Mouse (Mus musculus) small intestine, adult 2 months (tissue): ENCODE data around the gene Lhx1. TPM values are rescaled to one million over a fixed set of nuclear protein-coding genes. Genes with fewer than 3 reads are reported as not detected.

ENCODE experiments used
- H3K27ac ChIP-seq: fragments of 200-500 bp; 2 replicates; pipeline ENCODE4 v1.5.1; 2012; ENCODE audit warnings: low read depth, low read length, control low read depth, inconsistent platforms; ENCODE audit not compliant: insufficient read depth
- H3K27me3 ChIP-seq: fragments of 200-500 bp; 2 replicates; pipeline ENCODE4 v1.6.1; 2012; ENCODE audit warnings: mild to moderate bottlenecking, moderate library complexity, low read length, inconsistent platforms; ENCODE audit not compliant: control insufficient read depth, insufficient read depth
- H3K36me3 ChIP-seq: fragments of 200-500 bp; 2 replicates; pipeline ENCODE4 v1.6.1; 2012; ENCODE audit warnings: mild to moderate bottlenecking, low read length, control low read depth, inconsistent platforms; ENCODE audit not compliant: control insufficient read depth, insufficient read depth
- H3K4me1 ChIP-seq: fragments of 200-500 bp; 2 replicates; pipeline ENCODE4 v1.6.1; 2012; ENCODE audit warnings: low read length, inconsistent platforms, mixed read lengths; ENCODE audit not compliant: control insufficient read depth, insufficient read depth, insufficient read length
- H3K4me3 ChIP-seq: fragments of 200-500 bp; 2 replicates; pipeline ENCODE4 v1.5.1; 2012; ENCODE audit warnings: low read depth, mild to moderate bottlenecking, control low read depth, inconsistent platforms, low read length, moderate library complexity
- CTCF ChIP-seq: fragments of 200-500 bp; IDR thresholded peaks from 2 replicates; pipeline ENCODE4 v1.5.1; 2012; ENCODE audit warnings: low read depth, mild to moderate bottlenecking, control low read depth, inconsistent platforms, low read length, moderate library complexity, mixed read lengths; ENCODE audit not compliant: insufficient replicate concordance, insufficient read length; ENCODE audit errors: extremely low read depth
- POLR2A ChIP-seq: fragments of 200-500 bp; IDR thresholded peaks from 2 replicates; pipeline ENCODE4 v1.6.1; 2012; ENCODE audit warnings: low read depth, mild to moderate bottlenecking, control low read depth, inconsistent platforms, low read length, moderate library complexity
- WGBS: fragments of 180-500 bp; shearing (Covaris S2); methylation state at CpG from one replicate; pipeline ENCODE4 v1.1.7; 2018; 5-methylcytosine and 5-hydroxymethylcytosine counted together
- polyA plus RNA-seq: library from polyadenylated mRNA; depleted of rRNA; stranded (reverse); fragments of >200 nt; gene quantifications from 2 replicates; pipeline ENCODE4 v1.2.3, GENCODE M21; 2012; rRNA removed

Gene Lhx1
- polyA plus RNA-seq: 0.14 and 0.49 TPM in 2 replicates

DNA sequence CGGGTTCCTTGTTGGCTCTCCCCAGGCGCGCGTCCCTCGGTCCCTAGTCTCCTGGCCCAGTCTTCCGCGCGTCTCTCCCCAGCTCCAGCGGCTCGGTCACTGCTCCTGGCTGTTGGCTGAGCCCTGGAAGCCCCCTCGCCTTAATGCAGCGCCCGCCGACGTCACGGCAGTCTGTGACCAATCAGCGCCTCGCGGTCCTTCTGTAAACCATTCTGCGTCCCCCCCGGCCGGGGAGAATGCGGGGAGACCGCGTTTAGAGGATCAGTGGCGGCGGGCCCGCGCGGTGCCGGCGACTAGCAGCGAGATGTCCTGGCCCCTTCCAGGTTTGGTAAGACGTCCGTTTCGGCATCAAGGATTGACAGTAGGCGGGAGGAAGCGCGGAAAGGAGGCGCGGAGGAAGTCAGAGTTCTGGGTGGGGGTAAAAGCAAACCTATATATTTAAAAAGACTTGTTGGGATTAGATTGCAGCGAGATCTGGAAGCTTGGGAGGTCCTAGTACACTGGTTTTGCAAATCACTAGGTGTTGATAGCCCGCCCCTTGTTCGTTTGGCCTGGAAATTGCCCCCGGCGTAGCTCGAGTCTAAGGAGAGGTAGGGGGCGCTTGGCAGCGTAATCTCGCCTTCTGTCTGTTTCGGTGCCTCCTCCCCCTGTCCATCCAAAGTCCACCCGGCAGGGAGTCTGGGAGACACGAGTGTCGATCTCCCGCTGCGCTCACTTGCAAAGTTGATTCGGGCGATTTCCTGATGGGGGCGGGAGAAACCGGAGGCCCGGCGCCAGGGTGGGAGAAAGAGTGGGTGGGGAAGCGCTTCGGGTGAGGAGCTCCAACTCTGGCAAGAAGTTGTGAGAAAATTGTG is at the start of gene Lhx1:
Gene Lhx1, minus strand, starts transcription at position 115 of the 854 bp plus-strand sequence.
- Histone ChIP-seq H3K4me3 (peak within 1 kb of the TSS; percentile 49), H3K36me3 (no peaks in the 10 kb centered on the region), H3K27me3 (peaks cover 96% of the 10 kb centered on the region), H3K4me1 (peaks cover 14% of the 10 kb centered on the region), H3K27ac (no peak within 1 kb of the TSS)
- no peak for TF ChIP-seq POLR2A
- no peak for TF ChIP-seq CTCF
- WGBS: under 1% methylated on average over 64 of the region's 64 CpGs

DNA sequence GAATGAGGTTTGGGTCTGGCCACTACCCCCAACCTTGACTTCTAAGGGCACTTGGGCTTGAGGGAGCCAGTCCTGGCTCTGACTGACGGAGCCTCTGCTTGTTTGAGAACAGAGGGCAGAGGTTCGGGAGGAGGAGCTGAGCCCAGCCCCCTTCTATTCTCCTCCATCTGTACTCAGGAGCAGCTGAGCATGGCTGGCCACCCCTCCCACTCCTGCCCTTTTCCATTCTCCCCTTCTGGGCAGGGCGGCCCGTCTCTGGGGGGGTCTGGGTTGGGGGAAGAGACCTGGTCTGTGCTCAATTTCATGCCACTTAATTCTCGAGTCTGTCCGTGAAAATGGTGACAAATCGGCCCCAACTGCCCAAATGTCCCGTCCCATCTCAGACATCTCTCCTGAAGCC is 49.5 kb upstream of the Lhx1 start:
- WGBS: 52% methylated on average over 8 of the region's 8 CpGs
- H3K4me1 ChIP-seq: no peaks in the 10 kb centered on the region
- TF ChIP-seq POLR2A (no peak), CTCF (no peak)
- H3K27ac ChIP-seq: no peak overlapping the region
- no peaks in the 10 kb centered on the region for H3K27me3 ChIP-seq
- no peak overlapping the region for H3K4me3 ChIP-seq
- H3K36me3 ChIP-seq: no peaks in the 10 kb centered on the region

DNA sequence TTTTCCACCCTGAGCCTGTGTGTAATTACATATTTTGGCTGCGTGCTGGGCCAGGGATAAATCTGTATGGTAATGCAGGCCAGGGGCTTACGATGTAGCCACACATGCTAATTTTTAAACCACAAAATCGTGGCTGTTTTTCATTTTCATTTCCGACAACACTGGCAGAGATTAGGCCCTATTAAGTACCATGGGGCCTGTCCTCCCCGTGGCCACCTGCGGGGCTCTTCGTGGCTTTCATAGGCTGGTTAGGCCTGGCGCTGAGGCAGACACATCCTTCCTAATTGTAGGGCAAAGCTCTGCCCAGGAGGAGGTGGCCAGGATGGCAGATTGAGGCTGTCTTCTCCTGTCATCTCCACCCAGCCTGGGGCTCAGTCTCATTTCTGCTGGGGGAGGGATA is 48.3 kb upstream of the Lhx1 start:
- Histone ChIP-seq H3K4me3 (no peak overlapping the region), H3K36me3 (no peaks in the 10 kb centered on the region), H3K4me1 (no peaks in the 10 kb centered on the region), H3K27ac (no peak overlapping the region), H3K27me3 (no peaks in the 10 kb centered on the region)
- TF ChIP-seq POLR2A: no peak
- whole genome bisulfite sequencing: 76% methylated on average over 8 of the region's 8 CpGs

DNA sequence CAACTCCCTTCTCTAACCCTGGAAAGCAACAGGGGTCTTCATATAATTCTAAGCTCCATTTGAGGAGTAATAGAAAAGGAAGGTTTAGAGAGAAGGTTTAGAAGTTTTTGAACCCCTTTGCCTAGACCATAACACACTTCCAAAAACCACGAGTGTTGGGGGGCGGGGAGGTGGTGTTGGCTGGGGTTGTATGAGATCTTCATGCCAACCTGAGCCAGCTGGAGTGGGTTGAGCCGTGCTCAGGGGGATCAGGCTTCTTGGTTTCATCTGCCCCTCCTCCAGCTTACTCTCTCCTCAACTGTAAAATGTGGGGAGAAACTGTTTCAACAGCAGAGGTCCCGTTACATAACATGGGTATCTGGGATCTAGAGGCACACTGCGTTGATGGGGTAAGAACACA is 45.5 kb upstream of the Lhx1 start:
- Histone ChIP-seq H3K4me3 (no peak overlapping the region), H3K27me3 (no peaks in the 10 kb centered on the region), H3K4me1 (no peaks in the 10 kb centered on the region), H3K36me3 (no peaks in the 10 kb centered on the region), H3K27ac (no peak overlapping the region)
- WGBS: 62% methylated on average over 5 of the region's 5 CpGs
- TF ChIP-seq POLR2A (no peak), CTCF (no peak)

DNA sequence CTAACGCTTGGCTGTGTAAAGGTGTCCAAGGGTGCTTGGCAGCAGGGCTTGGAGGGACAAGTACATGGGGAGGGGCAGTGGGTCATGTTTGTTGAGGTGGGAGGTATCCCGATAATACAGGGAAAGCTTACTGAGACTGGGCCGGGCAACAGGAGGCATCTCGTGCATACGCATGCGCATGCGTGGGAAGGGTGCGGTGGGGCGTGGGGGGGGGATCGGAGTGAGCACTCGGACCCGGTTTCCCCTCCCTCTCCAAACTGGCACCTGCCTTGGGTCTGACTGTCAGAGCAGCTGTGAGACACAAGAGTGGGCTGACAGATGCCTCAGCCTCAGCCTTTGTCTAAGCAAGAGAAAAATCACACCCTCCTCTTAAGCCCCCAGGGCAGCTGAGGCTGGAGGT is 45.1 kb upstream of the Lhx1 start:
- Histone ChIP-seq H3K4me1 (no peaks in the 10 kb centered on the region), H3K36me3 (no peaks in the 10 kb centered on the region), H3K27ac (no peak overlapping the region), H3K4me3 (no peak overlapping the region), H3K27me3 (no peaks in the 10 kb centered on the region)
- 34% methylated on average over 12 of the region's 12 CpGs for WGBS
- no peak for TF ChIP-seq POLR2A
- TF ChIP-seq CTCF: no peak

DNA sequence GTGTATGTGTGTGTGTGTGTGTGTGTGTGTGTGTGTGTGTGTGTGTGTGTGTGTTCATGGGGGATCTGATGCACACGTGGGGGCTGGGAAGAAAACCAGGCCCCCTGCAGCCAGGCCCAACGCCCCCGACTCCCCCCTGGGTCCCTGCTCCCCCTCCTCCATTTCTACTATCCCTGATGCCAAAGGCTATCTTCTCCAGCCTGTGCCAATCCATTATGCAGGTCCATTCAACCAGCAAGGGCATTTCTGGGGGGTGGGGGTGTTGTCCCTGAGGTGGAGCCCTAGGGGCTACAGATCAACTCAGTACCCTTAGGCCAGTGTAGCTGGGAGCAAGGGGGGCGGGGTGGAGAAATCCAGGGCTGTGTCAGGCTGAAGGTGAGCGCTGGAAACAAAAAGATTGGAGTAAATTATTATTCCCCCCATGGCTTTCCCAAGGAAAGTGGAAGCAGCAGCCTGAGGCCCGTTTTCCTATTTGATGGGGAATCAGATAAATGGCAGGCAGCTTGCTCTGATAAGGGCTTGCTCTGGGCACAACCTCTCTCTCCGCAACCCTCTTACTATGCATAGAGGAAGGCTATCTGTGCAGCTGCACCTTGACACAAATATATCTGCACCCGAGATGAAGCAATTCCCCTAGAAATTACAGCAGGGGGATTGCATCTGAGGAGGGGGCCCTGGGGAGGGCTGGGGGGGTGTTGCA is 43.9 kb upstream of the Lhx1 start:
- TF ChIP-seq CTCF (no peak), POLR2A (no peak)
- Histone ChIP-seq H3K27me3 (no peaks in the 10 kb centered on the region), H3K4me3 (no peak overlapping the region), H3K27ac (no peak overlapping the region), H3K4me1 (no peaks in the 10 kb centered on the region), H3K36me3 (no peaks in the 10 kb centered on the region)
- 55% methylated on average over 7 of the region's 8 CpGs for WGBS

DNA sequence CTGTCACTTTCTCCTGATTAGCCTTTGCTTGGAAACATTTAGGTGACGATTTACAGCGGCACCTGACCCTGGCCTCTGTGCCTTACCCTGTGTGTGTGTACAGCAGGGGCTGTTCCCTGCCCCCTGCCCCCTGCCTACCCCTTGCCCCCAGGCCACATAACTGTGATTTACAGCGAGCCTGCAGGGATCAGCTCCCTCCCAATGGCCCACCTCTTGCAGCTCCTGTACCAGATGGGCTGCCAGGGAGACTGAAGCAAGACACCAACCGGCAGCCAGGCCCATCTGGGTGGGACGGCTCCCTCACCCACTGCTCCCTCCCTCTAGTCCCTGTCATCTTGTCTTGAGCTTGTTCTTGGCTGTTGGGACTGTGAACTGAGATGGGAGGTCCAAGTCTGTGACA is 43.1 kb upstream of the Lhx1 start:
- WGBS: 22% methylated on average over 5 of the region's 5 CpGs
- H3K36me3 ChIP-seq: no peaks in the 10 kb centered on the region
- H3K27me3 ChIP-seq: no peaks in the 10 kb centered on the region
- no peaks in the 10 kb centered on the region for H3K4me1 ChIP-seq
- H3K27ac ChIP-seq: no peak overlapping the region
- H3K4me3 ChIP-seq: no peak overlapping the region
- TF ChIP-seq POLR2A (no peak), CTCF (no peak)
